Mouse (Mus musculus) layer of hippocampus, postnatal 36 days (tissue): ENCODE data around the gene Ntrk2. TPM values are rescaled to one million over a fixed set of nuclear protein-coding genes. Genes with fewer than 3 reads are reported as not detected.

ENCODE experiments used
- DNase-seq, 2 experiments: peaks; one replicate each; pipeline ENCODE4 v3.0.0; 2022
- total RNA-seq, 2 experiments: library from RNA; stranded (reverse); gene quantifications; 2 replicates each; pipeline ENCODE4 v1.2.3; 2021

The Ntrk2 gene
- total RNA-seq, 2 experiments from 2014 or later, result 321 to 331 TPM

- DNase-seq, result peak; percentile 24 to 57
Observed at GRCm38 (mm10) chr13:58843826-58844225, 37.5 kb downstream of the Ntrk2 start.

GRCm38 (mm10) chr13:58848578-58848977, 42.2 kb downstream of the Ntrk2 start:
- no peak for DNase-seq

GRCm38 (mm10) chr13:58853685-58854084, 47.3 kb downstream of the Ntrk2 start:
- no peak for DNase-seq

- no peak for DNase-seq
Observed at GRCm38 (mm10) chr13:58866239-58866638, 59.9 kb downstream of the Ntrk2 start.

- DNase-seq, result no peak
Observed at GRCm38 (mm10) chr13:58866776-58867435, 60.5 kb downstream of the Ntrk2 start.

GRCm38 (mm10) chr13:58882468-58882867, 76.1 kb downstream of the Ntrk2 start:
- DNase-seq, result no peak

GRCm38 (mm10) chr13:58882916-58883315, 76.5 kb downstream of the Ntrk2 start:
- DNase-seq, result no peak

GRCm38 (mm10) chr13:58886108-58886507, 79.7 kb downstream of the Ntrk2 start:
- DNase-seq, result no peak

GRCm38 (mm10) chr13:58896254-58896910, 90.0 kb downstream of the Ntrk2 start:
- no peak for DNase-seq

- DNase-seq, result no peak
Observed at GRCm38 (mm10) chr13:58899337-58899736, 93.0 kb downstream of the Ntrk2 start.

- no peak for DNase-seq
Observed at GRCm38 (mm10) chr13:58902313-58902712, 95.9 kb downstream of the Ntrk2 start.

- no peak for DNase-seq
Observed at GRCm38 (mm10) chr13:58904742-58905735, 98.7 kb downstream of the Ntrk2 start.

- no peak for DNase-seq
Observed at GRCm38 (mm10) chr13:58911936-58912335, 105.6 kb downstream of the Ntrk2 start.

GRCm38 (mm10) chr13:58912559-58912958, 106.2 kb downstream of the Ntrk2 start:
- DNase-seq, result no peak

- no peak for DNase-seq
Observed at GRCm38 (mm10) chr13:58914061-58914814, 107.9 kb downstream of the Ntrk2 start.

GRCm38 (mm10) chr13:58916348-58916747, 110.0 kb downstream of the Ntrk2 start:
- DNase-seq, result no peak

GRCm38 (mm10) chr13:58920241-58920640, 113.9 kb downstream of the Ntrk2 start:
- no peak for DNase-seq

GRCm38 (mm10) chr13:58921255-58921654, 114.9 kb downstream of the Ntrk2 start:
- no peak for DNase-seq

GRCm38 (mm10) chr13:58921705-58922104, 115.3 kb downstream of the Ntrk2 start:
- DNase-seq, result no peak

- no peak for DNase-seq
Observed at GRCm38 (mm10) chr13:58922174-58922573, 115.8 kb downstream of the Ntrk2 start.

GRCm38 (mm10) chr13:58923496-58923895, 117.1 kb downstream of the Ntrk2 start:
- no peak for DNase-seq

GRCm38 (mm10) chr13:58924486-58924885, 118.1 kb downstream of the Ntrk2 start:
- no peak for DNase-seq
